Mouse (Mus musculus): ENCODE measurements around the gene Olfr293.

Gene Olfr293

DNA sequence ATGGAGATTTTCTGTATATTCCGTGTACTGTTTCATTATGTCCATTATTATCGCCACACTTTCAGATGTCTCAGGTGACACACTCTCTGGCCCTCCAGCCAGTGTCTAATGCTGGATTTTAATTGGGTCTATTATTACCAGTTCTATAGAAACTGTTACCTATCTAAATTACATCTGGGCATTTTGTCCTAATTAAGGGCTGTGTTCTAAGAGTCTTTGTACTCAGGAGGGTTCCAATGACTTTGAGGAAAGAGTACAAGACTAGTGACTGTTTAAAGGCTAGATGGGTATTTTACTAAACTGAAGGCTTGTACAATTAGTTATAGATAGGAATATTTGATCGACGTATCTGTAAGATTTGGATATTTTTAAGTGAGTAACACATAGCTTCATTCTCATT is at the start of gene Olfr293:
Gene Olfr293, plus strand, starts transcription at position 301 of the 400 bp plus-strand sequence.
- in situ Hi-C loops (cut with MboI, MseI), result no loop called here

DNA sequence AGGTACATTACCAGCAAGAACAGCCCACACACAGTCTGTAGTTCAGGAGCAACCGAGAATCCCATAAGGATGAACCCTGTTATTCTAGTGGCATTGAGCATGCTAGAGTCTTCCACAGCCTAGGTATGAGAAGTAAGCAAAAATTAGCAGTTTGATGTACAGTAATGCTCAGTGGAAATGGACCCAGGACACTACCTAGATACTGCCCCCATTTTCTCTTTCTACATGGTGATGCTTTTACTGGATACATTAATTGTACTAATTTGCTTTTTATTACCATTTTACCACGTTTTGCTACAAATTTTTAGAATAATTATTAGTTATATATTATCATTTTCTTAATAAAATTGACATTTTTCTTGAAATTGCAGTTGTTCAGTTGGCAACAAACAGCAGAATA is 32.3 kb upstream of the Olfr293 start, which contains the start of gene Olfr294:
Gene Olfr294, minus strand, starts transcription at position 101 of the 400 bp plus-strand sequence.
- in situ Hi-C loops (cut with MboI, MseI), result no loop called here

DNA sequence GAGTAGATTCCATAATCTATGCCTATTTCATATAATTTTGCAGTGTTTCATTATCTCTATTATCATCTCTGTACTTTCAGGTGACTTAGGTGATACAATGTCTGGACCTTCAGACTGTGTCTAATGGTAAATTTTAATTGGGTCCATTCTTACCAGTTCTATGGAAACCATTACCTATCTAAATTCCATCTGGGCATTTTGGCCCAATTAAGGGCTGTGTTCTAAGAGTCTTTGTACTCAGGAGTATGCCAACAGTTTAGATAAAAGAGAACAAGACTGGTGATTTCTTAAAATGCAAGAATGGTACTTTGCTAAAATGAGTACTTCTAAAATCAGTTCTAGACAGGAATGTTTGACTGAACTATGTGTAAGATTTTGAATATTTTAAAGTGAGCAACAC is 39.2 kb downstream of the Olfr293 start, which contains the start of gene Olfr292:
Gene Olfr292, plus strand, starts transcription at position 301 of the 400 bp plus-strand sequence.
- in situ Hi-C loops (cut with MboI, MseI), result no loop called here
